ENCODE assay signal across 23 mouse cellular contexts in genomic region chr11:30553408-30553807, GRCm38 (mm10).
A peak's percentile ranks its signal among the peaks of the same experiment; 100 is the strongest.
DNase-seq lines count a peak whose midpoint lies in the region; ATAC-seq and TF ChIP-seq lines count a peak whose summit lies in the region.
"Had no signal": no experiment of that assay in that cellular context is flagged by ENCODE, and none has a peak within 500 bp of the region (broad histone marks: within the 10 kb centered on the region; RNA-seq: fewer than 3 reads in every experiment).

No protein-coding gene starts in this region.

- H3K27ac ChIP-seq in forebrain, embryonic 14.5 days (ENCODE audit: low read depth, low read length) = no peak overlapping the region
- no peak overlapping the region for H3K27ac ChIP-seq in forebrain, postnatal 0 days (ENCODE audit: low read depth, low read length)
- H3K27ac ChIP-seq in hindbrain, postnatal 0 days = no peak overlapping the region
- H3K27ac ChIP-seq in hindbrain, embryonic 11.5 days (ENCODE audit: low read depth, low read length) = no peak overlapping the region
- H3K27ac ChIP-seq: embryonic facial prominence, embryonic 10.5 days; embryonic facial prominence, embryonic 12.5 days; forebrain, embryonic 15.5 days had no signal

- no peak for TF ChIP-seq CTCF in forebrain, postnatal 0 days (IDR thresholded peaks at IDR 0.05; ENCODE audit: low read depth)
- TF ChIP-seq CTCF in hindbrain, postnatal 0 days (IDR thresholded peaks at IDR 0.05; ENCODE audit: low read depth) = no peak

- no peak overlapping the region for H3K4me3 ChIP-seq in forebrain, embryonic 14.5 days (ENCODE audit: low read depth, low read length)
- no peak overlapping the region for H3K4me3 ChIP-seq in forebrain, postnatal 0 days (ENCODE audit: low read depth, low read length)
- H3K4me3 ChIP-seq in hindbrain, postnatal 0 days (ENCODE audit: low read length) = no peak overlapping the region
- H3K4me3 ChIP-seq in hindbrain, embryonic 11.5 days (ENCODE audit: low read depth, low read length) = no peak overlapping the region
- H3K4me3 ChIP-seq: embryonic facial prominence, embryonic 10.5 days; embryonic facial prominence, embryonic 12.5 days; forebrain, embryonic 15.5 days had no signal

- H3K9me3 ChIP-seq in forebrain, embryonic 14.5 days (replicated peaks; ENCODE audit: control insufficient read depth, low read length) = no peaks in the 10 kb centered on the region
- H3K9me3 ChIP-seq in forebrain, postnatal 0 days (ENCODE audit: low read length) = no peaks in the 10 kb centered on the region
- no peaks in the 10 kb centered on the region for H3K9me3 ChIP-seq in hindbrain, postnatal 0 days (ENCODE audit: low read length)
- H3K9me3 ChIP-seq in hindbrain, embryonic 11.5 days (ENCODE audit: control insufficient read depth, low read length) = no peaks in the 10 kb centered on the region
- H3K9me3 ChIP-seq: embryonic facial prominence, embryonic 10.5 days; embryonic facial prominence, embryonic 12.5 days; forebrain, embryonic 15.5 days; G1E had no signal

- ATAC-seq in forebrain, embryonic 14.5 days = peak; percentile 58; the same call in 1 of the 2 replicates
- no peak for ATAC-seq in forebrain, postnatal 0 days
- no peak for ATAC-seq in hindbrain, postnatal 0 days
- ATAC-seq in hindbrain, embryonic 11.5 days (ENCODE audit: low FRiP score) = no peak
- ATAC-seq: activated CD4-positive, CD25-positive, alpha-beta regulatory T cell, adult 4 months; CD4-positive, CD25-positive, alpha-beta regulatory T cell, adult 4 months; forebrain, embryonic 15.5 days; Patski had no signal

- WGBS in forebrain, embryonic 14.5 days = 82% methylated on average over 1 of the region's 1 CpGs
- WGBS in forebrain, postnatal 0 days = 83% methylated on average over 1 of the region's 1 CpGs
- WGBS in hindbrain, postnatal 0 days = 79% methylated on average over 1 of the region's 1 CpGs
- 97% methylated on average over 1 of the region's 1 CpGs for WGBS in hindbrain, embryonic 11.5 days

- H3K36me3 ChIP-seq in forebrain, embryonic 14.5 days (ENCODE audit: control insufficient read depth, insufficient read depth, low read length) = no peaks in the 10 kb centered on the region
- H3K36me3 ChIP-seq in forebrain, postnatal 0 days (ENCODE audit: insufficient read depth) = no peaks in the 10 kb centered on the region
- no peaks in the 10 kb centered on the region for H3K36me3 ChIP-seq in hindbrain, postnatal 0 days (ENCODE audit: insufficient read depth, low read length)
- no peaks in the 10 kb centered on the region for H3K36me3 ChIP-seq in hindbrain, embryonic 11.5 days (ENCODE audit: control insufficient read depth, insufficient read depth, low read length)
- H3K36me3 ChIP-seq: embryonic facial prominence, embryonic 10.5 days; embryonic facial prominence, embryonic 12.5 days; forebrain, embryonic 15.5 days; G1E had no signal

- peak; percentile 52 for DNase-seq in cerebellum, adult 9-10 months
- no peak for DNase-seq in cerebellum, adult 11-12 months
- DNase-seq in forebrain, embryonic 14.5 days (ENCODE audit: low spot score) = peak; percentile 65
- DNase-seq in forebrain, postnatal 0 days = no peak
- peak; percentile 55 for DNase-seq in hindbrain, postnatal 0 days (ENCODE audit: low spot score)
- no peak for DNase-seq in hindbrain, embryonic 11.5 days (ENCODE audit: low spot score)
- DNase-seq in brain, adult 2 months (ENCODE audit: low read depth, low spot score) = peak; percentile 84
- DNase-seq in layer of hippocampus, adult 18-20 months (ENCODE audit: low spot score in 2 of 2) = no peak
- DNase-seq: adrenal gland, adult 8-10 months; adrenal gland, postnatal 14 days; adrenal gland, postnatal 36 days; B cell, adult 2 months; cerebellum, adult 18-20 months; cerebellum, adult 8-10 months; cerebellum, postnatal 25 days had no signal

- no peaks in the 10 kb centered on the region for H3K4me1 ChIP-seq in forebrain, embryonic 14.5 days (ENCODE audit: control insufficient read depth, insufficient read depth, low read length)
- H3K4me1 ChIP-seq in forebrain, postnatal 0 days (ENCODE audit: insufficient read depth) = no peaks in the 10 kb centered on the region
- no peaks in the 10 kb centered on the region for H3K4me1 ChIP-seq in hindbrain, postnatal 0 days (ENCODE audit: insufficient read depth, low read length)
- no peaks in the 10 kb centered on the region for H3K4me1 ChIP-seq in hindbrain, embryonic 11.5 days (replicated peaks; ENCODE audit: control insufficient read depth, insufficient read depth, low read length)
- H3K4me1 ChIP-seq: embryonic facial prominence, embryonic 10.5 days; embryonic facial prominence, embryonic 12.5 days; forebrain, embryonic 15.5 days had no signal

- no peak overlapping the region for H3K9ac ChIP-seq in forebrain, embryonic 14.5 days (ENCODE audit: low read length)
- H3K9ac ChIP-seq in forebrain, postnatal 0 days = no peak overlapping the region
- no peak overlapping the region for H3K9ac ChIP-seq in hindbrain, postnatal 0 days (replicated peaks; ENCODE audit: low read length)
- no peak overlapping the region for H3K9ac ChIP-seq in hindbrain, embryonic 11.5 days (ENCODE audit: low read depth, low read length)
- H3K9ac ChIP-seq: embryonic facial prominence, embryonic 12.5 days; forebrain, embryonic 15.5 days had no signal

- H3K27me3 ChIP-seq in forebrain, embryonic 14.5 days (replicated peaks; ENCODE audit: control insufficient read depth, insufficient read depth, low read length) = no peaks in the 10 kb centered on the region
- H3K27me3 ChIP-seq in forebrain, postnatal 0 days (ENCODE audit: insufficient read depth, low read length) = no peaks in the 10 kb centered on the region
- H3K27me3 ChIP-seq in hindbrain, postnatal 0 days (ENCODE audit: insufficient read depth, low read length) = no peaks in the 10 kb centered on the region
- H3K27me3 ChIP-seq in hindbrain, embryonic 11.5 days (ENCODE audit: control insufficient read depth, insufficient read depth, low read length) = no peaks in the 10 kb centered on the region
- H3K27me3 ChIP-seq: CH12.LX; embryonic facial prominence, embryonic 12.5 days; forebrain, embryonic 15.5 days; Patski had no signal

- no peak overlapping the region for H3K4me2 ChIP-seq in forebrain, embryonic 14.5 days (ENCODE audit: low read length)
- no peak overlapping the region for H3K4me2 ChIP-seq in forebrain, postnatal 0 days (ENCODE audit: low read depth)
- H3K4me2 ChIP-seq in hindbrain, postnatal 0 days (ENCODE audit: low read depth, low read length) = no peak overlapping the region
- H3K4me2 ChIP-seq in hindbrain, embryonic 11.5 days (replicated peaks; ENCODE audit: low read depth, low read length) = no peak overlapping the region
- H3K4me2 ChIP-seq: embryonic facial prominence, embryonic 12.5 days; forebrain, embryonic 15.5 days had no signal

Comparison
In these comparisons a context has a peak if more than half of its experiments do, and no peak if none do; other contexts are left out.
1. DNase-seq: peak in cerebellum, adult 9-10 months (single experiment), forebrain, embryonic 14.5 days (single experiment), hindbrain, postnatal 0 days (single experiment) and brain, adult 2 months (single experiment); none in cerebellum, adult 11-12 months (single experiment), forebrain, postnatal 0 days (single experiment), hindbrain, embryonic 11.5 days (single experiment) and layer of hippocampus, adult 18-20 months (0 of 2).